Mouse (Mus musculus): ENCODE results near the gene Ap1m2.

DNA sequence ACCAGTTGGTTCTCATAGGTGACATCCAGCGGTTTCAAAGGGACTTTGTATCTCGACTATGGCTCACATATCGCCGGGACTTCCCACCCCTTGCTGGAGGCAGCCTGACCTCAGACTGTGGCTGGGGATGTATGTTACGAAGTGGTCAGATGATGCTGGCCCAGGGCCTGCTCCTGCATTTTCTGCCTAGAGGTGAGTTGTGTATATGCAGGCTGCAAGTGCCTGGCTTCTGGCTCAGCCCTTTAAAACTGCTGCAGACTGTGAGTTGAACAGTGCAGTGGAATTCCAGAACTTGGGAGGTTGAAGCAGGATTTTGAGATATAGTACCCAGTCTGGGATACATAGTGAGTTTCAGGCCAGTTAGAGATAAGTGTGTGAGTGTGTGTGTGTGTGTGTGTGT, 45.2 kb downstream of the Ap1m2 start:
- no peak for TF ChIP-seq GATA1 (IDR thresholded peaks at IDR 0.05; ENCODE audit: borderline replicate concordance, low read length)
- no peak for TF ChIP-seq FLI1 (IDR thresholded peaks at IDR 0.05; ENCODE audit: low read length)

All from megakaryocyte, embryonic 14.5 days (primary cell).